Mouse (Mus musculus) ES-E14 (cell line): ENCODE data around the gene Ccdc183.

Experiments used
- CHD2 ChIP-seq: IDR thresholded peaks from 2 replicates; pipeline ENCODE4 v1.6.1; 2014; ENCODE audit warnings: mild to moderate bottlenecking, low read depth, low read length, inconsistent platforms
- HCFC1 ChIP-seq: IDR thresholded peaks from 2 replicates; pipeline ENCODE4 v1.6.1; 2012; ENCODE audit warnings: low read length, inconsistent platforms, borderline replicate concordance; ENCODE audit not compliant: insufficient read depth
- MAFK ChIP-seq: IDR thresholded peaks from 2 replicates; pipeline ENCODE4 v1.6.1; 2014; ENCODE audit warnings: mild to moderate bottlenecking, low read depth, low read length, inconsistent platforms; ENCODE audit not compliant: insufficient read depth
- ZC3H11A ChIP-seq: IDR thresholded peaks from 2 replicates; pipeline ENCODE4 v1.6.1; 2012; ENCODE audit warnings: low read depth, mild to moderate bottlenecking, inconsistent platforms, low read length, borderline replicate concordance

DNA sequence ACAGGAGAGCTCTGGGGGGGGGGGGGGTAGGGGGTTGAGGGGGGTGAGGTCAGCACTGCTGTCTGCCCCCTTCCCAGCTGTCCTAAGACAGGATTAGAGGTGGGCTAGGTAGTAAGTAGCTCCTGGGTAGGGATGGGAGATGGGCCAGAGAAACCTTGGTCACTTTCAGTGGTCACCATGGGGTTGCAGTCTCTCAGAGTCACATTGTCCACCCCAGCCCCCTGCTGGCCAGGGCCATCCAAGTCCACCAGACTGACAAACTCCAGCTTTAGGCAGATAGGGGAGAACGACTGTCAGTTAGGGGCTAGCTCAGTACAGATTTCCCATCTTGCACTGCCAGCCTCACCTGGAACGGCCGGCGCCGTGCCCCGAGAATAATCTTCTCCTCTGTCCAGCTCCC is 50.9 kb downstream of the Ccdc183 start:
- TF ChIP-seq HCFC1 = no peak
- no peak for TF ChIP-seq MAFK
- no peak for TF ChIP-seq CHD2
- TF ChIP-seq ZC3H11A = no peak
